ENCODE assay signal across 12 mouse cellular contexts in the genomic region with DNA sequence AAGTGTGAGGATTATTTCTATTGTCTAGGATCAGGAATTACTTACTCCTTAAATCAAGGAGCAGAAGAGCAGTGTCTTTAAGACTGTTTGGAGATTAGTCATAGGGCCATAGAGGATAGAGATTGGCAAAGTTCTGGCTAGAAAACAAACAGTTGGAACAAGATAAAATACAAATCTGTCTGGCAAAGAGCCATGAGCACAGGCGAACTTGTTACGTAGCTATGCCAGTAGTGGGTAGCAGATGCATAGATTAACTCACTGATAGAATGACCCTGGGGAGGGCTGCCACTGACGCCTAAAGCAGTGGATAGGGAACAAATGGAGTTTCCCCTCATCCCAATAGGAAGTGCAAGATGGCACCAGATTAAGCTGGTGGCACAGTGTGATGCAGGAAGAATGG.
"Had no signal": no experiment of that assay in that cellular context is flagged by ENCODE, and none has a peak within 500 bp of the region (broad histone marks: within the 10 kb centered on the region; RNA-seq: fewer than 3 reads in every experiment).

No protein-coding gene starts in this region.

- H3K4me3 ChIP-seq: kidney, embryonic 15.5 days; left cerebral cortex, adult 2 months; limb, embryonic 15.5 days; liver, embryonic 13.5 days; lung, embryonic 15.5 days; midbrain, embryonic 15.5 days; neural tube, embryonic 13.5 days had no signal

- H3K27ac ChIP-seq: kidney, embryonic 15.5 days; left cerebral cortex, adult 2 months; limb, embryonic 15.5 days; lung, embryonic 15.5 days; midbrain, embryonic 15.5 days; neural tube, embryonic 13.5 days had no signal

- H3K27me3 ChIP-seq: kidney, embryonic 15.5 days; limb, embryonic 15.5 days; liver, embryonic 13.5 days; lung, embryonic 15.5 days; midbrain, embryonic 15.5 days; neural tube, embryonic 13.5 days had no signal

- H3K4me2 ChIP-seq: kidney, embryonic 15.5 days; limb, embryonic 15.5 days; liver, embryonic 13.5 days; lung, embryonic 15.5 days; midbrain, embryonic 15.5 days; neural tube, embryonic 13.5 days had no signal

- H3K4me1 ChIP-seq: kidney, embryonic 15.5 days; liver, embryonic 13.5 days; midbrain, embryonic 15.5 days had no signal

- H3K9me3 ChIP-seq: kidney, embryonic 15.5 days; limb, embryonic 15.5 days; liver, embryonic 13.5 days; lung, embryonic 15.5 days; midbrain, embryonic 15.5 days; neural tube, embryonic 13.5 days had no signal

- DNase-seq: kidney, postnatal 14 days; liver, embryonic 13.5 days; liver, postnatal 0 days; lung, postnatal 14 days; right cerebral cortex, postnatal 14 days; thymus, postnatal 4 days had no signal

- H3K9ac ChIP-seq: kidney, embryonic 15.5 days; limb, embryonic 15.5 days; liver, embryonic 13.5 days; liver, postnatal 0 days; lung, embryonic 15.5 days; midbrain, embryonic 15.5 days; neural tube, embryonic 13.5 days had no signal

- H3K36me3 ChIP-seq: kidney, embryonic 15.5 days; limb, embryonic 15.5 days; liver, embryonic 13.5 days; lung, embryonic 15.5 days; midbrain, embryonic 15.5 days; neural tube, embryonic 13.5 days had no signal
